ENCODE assay signal across 10 mouse cellular contexts in the genomic region with DNA sequence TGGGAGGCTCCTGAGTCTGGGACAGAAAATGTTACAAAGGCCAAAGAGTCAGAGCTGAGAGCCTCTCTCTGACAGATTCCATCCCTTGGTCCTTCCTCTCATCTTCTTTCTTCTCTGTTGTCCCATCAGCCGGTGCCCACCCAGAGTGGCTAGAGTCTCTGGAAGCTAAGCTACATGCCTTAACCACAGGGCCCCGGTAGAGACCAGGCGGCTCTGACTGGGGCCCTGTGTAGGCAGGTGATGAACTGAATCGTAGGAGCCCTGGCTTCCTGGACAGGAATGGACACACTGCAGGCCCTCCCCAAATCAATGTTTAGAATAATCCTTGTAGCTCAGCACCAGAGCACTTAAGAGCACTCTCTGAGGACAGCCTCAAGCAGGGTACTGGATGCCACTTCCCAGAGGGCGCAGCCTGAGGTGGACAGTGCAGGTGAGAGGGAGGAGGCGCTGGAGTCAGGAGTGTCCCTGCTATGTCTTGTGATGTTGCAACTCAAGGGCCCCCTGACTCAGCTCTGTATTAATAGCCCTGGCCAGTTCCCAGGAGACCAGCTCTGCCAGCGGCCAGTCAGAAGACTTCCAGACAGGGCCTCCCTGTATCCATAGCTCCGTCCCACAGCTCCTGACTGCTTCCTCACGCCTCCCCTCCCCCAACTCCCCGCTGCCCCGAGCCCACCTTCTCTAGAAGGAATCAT. TPM values are rescaled to one million over a fixed set of nuclear protein-coding genes. Genes with fewer than 3 reads are reported as not detected.
DNase-seq lines count a peak whose midpoint lies in the region; ATAC-seq and TF ChIP-seq lines count a peak whose summit lies in the region.
"Had no signal": no experiment of that assay in that cellular context is flagged by ENCODE, and none has a peak within 500 bp of the region (broad histone marks: within the 10 kb centered on the region; RNA-seq: fewer than 3 reads in every experiment).

No protein-coding gene starts in this region.

- peak; percentile 18 for DNase-seq in lung, embryonic 14.5 days
- DNase-seq in lung, postnatal 36 days: no peak
- DNase-seq in gastrocnemius, adult 18-20 months (ENCODE audit: low spot score): peak; percentile 92
- no peak for DNase-seq in liver, embryonic 14.5 days (ENCODE audit: low read depth in 3 of 3, low spot score in 3 of 3)
- DNase-seq in embryo, embryonic 10.5 days (ENCODE audit: low spot score): no peak
- DNase-seq in adrenal gland, postnatal 10 days: no peak
- DNase-seq in layer of hippocampus, adult 2 months (ENCODE audit: low spot score in 2 of 2): no peak

- H3K9ac ChIP-seq in lung, embryonic 14.5 days: no peak overlapping the region
- H3K9ac ChIP-seq in heart, embryonic 12.5 days: peak overlapping the region; percentile 42
- peak overlapping the region; percentile 51 for H3K9ac ChIP-seq in liver, embryonic 14.5 days (replicated peaks)
- H3K9ac ChIP-seq: hindbrain, embryonic 15.5 days had no signal

- no peaks in the 10 kb centered on the region for H3K4me1 ChIP-seq in lung, embryonic 14.5 days (ENCODE audit: insufficient read depth)
- H3K4me1 ChIP-seq in heart, embryonic 12.5 days (replicated peaks): peaks cover 54% of the 10 kb centered on the region
- H3K4me1 ChIP-seq in liver, embryonic 14.5 days (replicated peaks; ENCODE audit: control insufficient read depth in 2 of 2, insufficient read depth in 2 of 2, low read length in 1 of 2): peaks cover 71 to 77% of the 10 kb centered on the region in 2 experiments
- H3K4me1 ChIP-seq: hindbrain, embryonic 15.5 days had no signal

- no peaks in the 10 kb centered on the region for H3K36me3 ChIP-seq in lung, embryonic 14.5 days (ENCODE audit: insufficient read depth)
- H3K36me3 ChIP-seq in heart, embryonic 12.5 days: no peaks in the 10 kb centered on the region
- no peaks in the 10 kb centered on the region for H3K36me3 ChIP-seq in liver, embryonic 14.5 days (replicated peaks; ENCODE audit: control insufficient read depth, insufficient read depth, low read depth)
- H3K36me3 ChIP-seq: hindbrain, embryonic 15.5 days had no signal

- no peaks in the 10 kb centered on the region for H3K9me3 ChIP-seq in lung, embryonic 14.5 days (ENCODE audit: low read depth, low read length)
- H3K9me3 ChIP-seq in heart, embryonic 12.5 days (replicated peaks): no peaks in the 10 kb centered on the region
- no peaks in the 10 kb centered on the region for H3K9me3 ChIP-seq in liver, embryonic 14.5 days (ENCODE audit: control insufficient read depth, low read length)
- H3K9me3 ChIP-seq: hindbrain, embryonic 15.5 days had no signal

- no peak for TF ChIP-seq EP300 in liver, embryonic 14.5 days (IDR thresholded peaks at IDR 0.05; ENCODE audit: low read depth)

- 43% methylated on average over 11 of the region's 11 CpGs for WGBS in lung, embryonic 14.5 days
- 29% methylated on average over 11 of the region's 11 CpGs for WGBS in heart, embryonic 12.5 days
- WGBS in liver, embryonic 14.5 days (ENCODE audit: insufficient replicate concordance): 59% methylated on average over 11 of the region's 11 CpGs

- ATAC-seq in lung, embryonic 14.5 days (ENCODE audit: insufficient read depth): no peak
- ATAC-seq in heart, embryonic 12.5 days (ENCODE audit: insufficient number of reproducible peaks, low FRiP score): 0 out of 2 replicates have a peak, but pooled peaks have one; percentile 2
- no peak for ATAC-seq in liver, embryonic 14.5 days (ENCODE audit: insufficient read depth)

- H3K4me3 ChIP-seq in lung, embryonic 14.5 days (ENCODE audit: low read depth, low read length): no peak overlapping the region
- H3K4me3 ChIP-seq in heart, embryonic 12.5 days: no peak overlapping the region
- no peak overlapping the region for H3K4me3 ChIP-seq in liver, embryonic 14.5 days (ENCODE audit: insufficient read depth in 1 of 2, low read depth in 2 of 2, low read length in 2 of 2)
- H3K4me3 ChIP-seq in layer of hippocampus, adult 2 months: no peak overlapping the region
- H3K4me3 ChIP-seq: hindbrain, embryonic 15.5 days had no signal

- TF ChIP-seq CTCF in lung, embryonic 14.5 days (IDR thresholded peaks at IDR 0.05; ENCODE audit: low read depth): no peak
- no peak for TF ChIP-seq CTCF in liver, embryonic 14.5 days (IDR thresholded peaks at IDR 0.05; ENCODE audit: low read depth)
- no peak for TF ChIP-seq CTCF in layer of hippocampus, adult 2 months (conservative IDR thresholded peaks at IDR 0.05)

- H3K27me3 ChIP-seq in lung, embryonic 14.5 days (ENCODE audit: insufficient read depth, low read length): no peaks in the 10 kb centered on the region
- no peaks in the 10 kb centered on the region for H3K27me3 ChIP-seq in heart, embryonic 12.5 days (replicated peaks)
- H3K27me3 ChIP-seq in liver, embryonic 14.5 days (ENCODE audit: control insufficient read depth, insufficient read depth, low read length): no peaks in the 10 kb centered on the region
- H3K27me3 ChIP-seq: hindbrain, embryonic 15.5 days had no signal

- H3K4me2 ChIP-seq in lung, embryonic 14.5 days: no peak overlapping the region
- peak overlapping the region; percentile 25 for H3K4me2 ChIP-seq in heart, embryonic 12.5 days
- no peak overlapping the region for H3K4me2 ChIP-seq in liver, embryonic 14.5 days (ENCODE audit: low read depth)
- H3K4me2 ChIP-seq: hindbrain, embryonic 15.5 days had no signal

- H3K27ac ChIP-seq in lung, embryonic 14.5 days (ENCODE audit: low read depth): peak overlapping the region; percentile 33; the same call in 1 of the 2 replicates
- H3K27ac ChIP-seq in heart, embryonic 12.5 days (ENCODE audit: poor library complexity, severe bottlenecking): peak overlapping the region; percentile 95
- peak overlapping the region; percentile 100 for H3K27ac ChIP-seq in liver, embryonic 14.5 days
- no peak overlapping the region for H3K27ac ChIP-seq in layer of hippocampus, adult 2 months
- H3K27ac ChIP-seq: hindbrain, embryonic 15.5 days; stomach, postnatal 0 days had no signal

RNA-seq across cellular contexts. Expression of a gene that starts 21.4 kb away (rescaled TPM):
- 69.0 and 76.8 TPM in 2 replicates for polyA plus RNA-seq in lung, embryonic 14.5 days (2014; fragmentation: Nextera tagmentation; extraction: Ambion mirVana)
- 10 to 100 TPM; 78.4 to 79.7 TPM for total RNA-seq in gastrocnemius, adult 18-20 months (2021)
- polyA plus RNA-seq in heart, embryonic 12.5 days (2016; fragmentation: Nextera tagmentation; extraction: Ambion mirVana): 54.7 and 66.5 TPM in 2 replicates
- polyA plus RNA-seq in liver, embryonic 14.5 days (2012; rRNA removed): 6.7 and 7.6 TPM in 2 replicates
- 6.2 and 10.6 TPM in 2 replicates for polyA plus RNA-seq in liver, embryonic 14.5 days (2014; fragmentation: Nextera tagmentation; extraction: Ambion mirVana)
- total RNA-seq in adrenal gland, postnatal 10 days (2021): 100 to 1,000 TPM in 1 of 2 experiments, 10 to 100 TPM in 1; 83.4 to 102 TPM
- 100 to 1,000 TPM; 288 to 305 TPM for total RNA-seq in layer of hippocampus, adult 2 months (2021)

RNA-seq across cellular contexts. Expression of a gene that starts 34.2 kb away (rescaled TPM):
- polyA plus RNA-seq in lung, embryonic 14.5 days (2014; fragmentation: Nextera tagmentation; extraction: Ambion mirVana): 2.5 and 3.9 TPM in 2 replicates
- 100 to 1,000 TPM; 105 to 121 TPM for total RNA-seq in gastrocnemius, adult 18-20 months (2021)
- 11.4 and 13.6 TPM in 2 replicates for polyA plus RNA-seq in heart, embryonic 12.5 days (2016; fragmentation: Nextera tagmentation; extraction: Ambion mirVana)
- polyA plus RNA-seq in liver, embryonic 14.5 days (2012; rRNA removed): 1.4 TPM in 2 replicates
- 1.1 and 1.4 TPM in 2 replicates for polyA plus RNA-seq in liver, embryonic 14.5 days (2014; fragmentation: Nextera tagmentation; extraction: Ambion mirVana)
- total RNA-seq in adrenal gland, postnatal 10 days (2021): 1 to 10 TPM; 3.9 to 8.6 TPM
- total RNA-seq in layer of hippocampus, adult 2 months (2021): 10 to 100 TPM; 20.2 to 21.8 TPM

RNA-seq across cellular contexts. Expression of a gene that starts 44.9 kb away (rescaled TPM):
- polyA plus RNA-seq in lung, embryonic 14.5 days (2014; fragmentation: Nextera tagmentation; extraction: Ambion mirVana): 4.5 and 4.9 TPM in 2 replicates
- 10 to 100 TPM; 12.5 to 21.2 TPM for total RNA-seq in gastrocnemius, adult 18-20 months (2021)
- 48.1 and 50.7 TPM in 2 replicates for polyA plus RNA-seq in heart, embryonic 12.5 days (2016; fragmentation: Nextera tagmentation; extraction: Ambion mirVana)
- 7.8 and 8.9 TPM in 2 replicates for polyA plus RNA-seq in liver, embryonic 14.5 days (2012; rRNA removed)
- polyA plus RNA-seq in liver, embryonic 14.5 days (2014; fragmentation: Nextera tagmentation; extraction: Ambion mirVana): 9.8 and 12.5 TPM in 2 replicates
- total RNA-seq in adrenal gland, postnatal 10 days (2021): 1 to 10 TPM; 3.2 to 5.4 TPM
- 1 to 10 TPM; 3.6 to 6.0 TPM for total RNA-seq in layer of hippocampus, adult 2 months (2021)

Comparison
In these comparisons a context has a peak if more than half of its experiments do, and no peak if none do; other contexts are left out.
1. DNase-seq: peak in lung, embryonic 14.5 days (single experiment) and gastrocnemius, adult 18-20 months (single experiment); none in lung, postnatal 36 days (single experiment), liver, embryonic 14.5 days (0 of 3), embryo, embryonic 10.5 days (single experiment), adrenal gland, postnatal 10 days (single experiment) and layer of hippocampus, adult 2 months (0 of 2).
2. RNA of a gene that starts 34.2 kb away (total RNA-seq): 105 to 121 TPM in gastrocnemius, adult 18-20 months; 20.2 to 21.8 TPM in layer of hippocampus, adult 2 months and 3.9 to 8.6 TPM in adrenal gland, postnatal 10 days; every median in the first group is over 4 times any median in the second.